Mouse (Mus musculus): ENCODE data around the gene Pdzd7.

DNA sequence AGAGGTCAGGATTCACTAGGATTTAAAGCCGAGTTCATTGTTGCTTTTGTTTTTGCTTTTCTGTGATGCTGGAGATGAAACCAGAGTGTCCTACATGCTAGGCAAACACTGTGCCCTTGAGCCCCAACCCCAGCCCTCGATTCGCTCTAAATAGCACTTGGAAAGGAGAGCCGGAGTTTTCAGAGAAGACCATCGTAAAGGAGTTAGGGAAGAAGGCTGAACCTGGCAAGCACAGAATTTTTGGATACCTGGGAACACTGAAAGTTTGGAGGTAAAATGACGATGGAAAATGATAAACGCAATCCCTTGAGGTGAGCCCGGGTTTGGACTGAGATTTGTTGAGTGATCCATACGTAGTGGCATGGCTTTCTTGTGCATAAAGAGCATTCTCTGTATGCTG is 57.2 kb downstream of the Pdzd7 start:
- no peak for TF ChIP-seq POLR2A (IDR thresholded peaks at IDR 0.05; ENCODE audit: borderline replicate concordance, low read depth, low read length)
- no peak for TF ChIP-seq CTCF (IDR thresholded peaks at IDR 0.05; ENCODE audit: low read depth, low read length)
